Mouse (Mus musculus) embryonic facial prominence, embryonic 14.5 days (tissue): ENCODE measurements around the gene Prl7c1. TPM values are rescaled to one million over a fixed set of nuclear protein-coding genes. Genes with fewer than 3 reads are reported as not detected.

ENCODE experiments used
- polyA plus RNA-seq: library from polyadenylated mRNA; unstranded; fragments of >200 nt; fragmentation: Nextera tagmentation; extraction: Ambion mirVana; gene quantifications from 2 replicates; pipeline ENCODE4 v1.2.1, GENCODE M21; 2014

The Prl7c1 gene
- polyA plus RNA-seq, 1 experiment from 2014 or later, result not detected

Other genes with a start within 250 kb of the Prl7c1 start
- gene Prl8a9, start 216.2 kb downstream of the Prl7c1 start, polyA plus RNA-seq, result not detected in 2 replicates
- not detected in 2 replicates for gene Prl8a1, start 198.6 kb downstream of the Prl7c1 start, polyA plus RNA-seq
- gene Prl7b1, start 170.2 kb downstream of the Prl7c1 start, polyA plus RNA-seq, result not detected in 2 replicates
- not detected in 2 replicates for gene Prl7a1, start 138.3 kb downstream of the Prl7c1 start, polyA plus RNA-seq
- gene Prl7a2, start 112.8 kb downstream of the Prl7c1 start, polyA plus RNA-seq, result not detected in 2 replicates
- gene Prl7d1, start 64.1 kb downstream of the Prl7c1 start, polyA plus RNA-seq, result not detected in 2 replicates
- not detected in 2 replicates for gene Prl2a1, start 20.9 kb upstream of the Prl7c1 start, polyA plus RNA-seq
- gene Prl2c1, start 68.5 kb upstream of the Prl7c1 start, polyA plus RNA-seq, result not detected in 2 replicates
- gene Prl4a1, start 235.4 kb upstream of the Prl7c1 start, polyA plus RNA-seq, result not detected in 2 replicates